Mouse (Mus musculus) G1E (cell line): ENCODE measurements around the gene Ltn1.

Source experiments
- CTCF ChIP-seq: IDR thresholded peaks from 2 replicates; pipeline ENCODE4 v1.5.1; 2012; ENCODE audit warnings: low read depth, low read length, inconsistent platforms, mixed read lengths
- GATA1 ChIP-seq: IDR thresholded peaks from 2 replicates; pipeline ENCODE4 v1.6.1; 2012; ENCODE audit warnings: borderline replicate concordance, low read length, inconsistent platforms, mixed read lengths
- GATA2 ChIP-seq: IDR thresholded peaks from 2 replicates; pipeline ENCODE4 v1.6.1; 2012; ENCODE audit warnings: low read depth, low read length, inconsistent platforms, borderline replicate concordance
- POLR2AphosphoS5 ChIP-seq: IDR thresholded peaks from 2 replicates; pipeline ENCODE4 v1.6.1; 2012; ENCODE audit warnings: low read depth, low read length, inconsistent platforms; ENCODE audit not compliant: insufficient replicate concordance
- TAL1 ChIP-seq: conservative IDR thresholded peaks from 2 replicates; pipeline ENCODE4 v1.6.1; 2012; ENCODE audit warnings: low read depth, low read length, inconsistent platforms, mixed read lengths

GRCm38 (mm10) chr16:87341043-87341572 is 91.3 kb downstream of the Ltn1 start:
- TF ChIP-seq CTCF (no peak), GATA1 (no peak), POLR2AphosphoS5 (no peak), GATA2 (no peak), TAL1 (no peak)
